Mouse (Mus musculus) midbrain, embryonic 10.5 days (tissue): ENCODE measurements at regions not wholly inside any gene's neighbourhood (a gene's known extent, or its start where the extent isn't known, plus 50 kb on each side); places are given as distances from the start of the nearest gene placed in this dataset.

ENCODE experiments used
- DNase-seq: peaks from one replicate; pipeline ENCODE4 v3.0.0-alpha.2; 2017; ENCODE audit warnings: low spot score
- H3K27ac ChIP-seq: fragments of 300-500 bp; sonication (generic); replicated peaks from 2 replicates; pipeline ENCODE4 v1.5.1; 2016; ENCODE audit warnings: mild to moderate bottlenecking
- H3K27me3 ChIP-seq: fragments of 300-500 bp; sonication (generic); 2 replicates; pipeline ENCODE4 v1.6.1; 2016; ENCODE audit warnings: low read depth, mild to moderate bottlenecking; ENCODE audit not compliant: poor library complexity, severe bottlenecking
- H3K36me3 ChIP-seq: fragments of 300-500 bp; sonication (generic); 2 replicates; pipeline ENCODE4 v1.6.1; 2016; ENCODE audit warnings: mild to moderate bottlenecking, moderate library complexity
- H3K4me1 ChIP-seq: fragments of 300-500 bp; sonication (generic); 2 replicates; pipeline ENCODE4 v1.6.1; 2016
- H3K4me3 ChIP-seq: fragments of 300-500 bp; sonication (generic); 2 replicates; pipeline ENCODE4 v1.5.1; 2016; ENCODE audit warnings: mild to moderate bottlenecking, moderate library complexity
- H3K9me3 ChIP-seq: fragments of 300-500 bp; sonication (generic); replicated peaks from 2 replicates; pipeline ENCODE4 v1.6.1; 2016; ENCODE audit warnings: mild to moderate bottlenecking
- WGBS: fragments of 180-500 bp; shearing (Covaris S2); methylation state at CpG from one replicate; pipeline ENCODE4 v1.1.7; 2016; 5-methylcytosine and 5-hydroxymethylcytosine counted together

GRCm38 (mm10) chr1:144309901-144310300, 60.9 kb upstream of the Rgs1 start:
- no peak overlapping the region for H3K27ac ChIP-seq
- no peaks in the 10 kb centered on the region for H3K36me3 ChIP-seq
- no peak overlapping the region for H3K4me3 ChIP-seq
- H3K9me3 ChIP-seq = no peaks in the 10 kb centered on the region
- H3K4me1 ChIP-seq = no peaks in the 10 kb centered on the region
- H3K27me3 ChIP-seq = no peaks in the 10 kb centered on the region
- 88% methylated on average over 3 of the region's 3 CpGs for WGBS
- no peak for DNase-seq

GRCm38 (mm10) chr1:144308313-144308712, 59.3 kb upstream of the Rgs1 start:
- Histone ChIP-seq H3K4me1 (no peaks in the 10 kb centered on the region), H3K9me3 (no peaks in the 10 kb centered on the region), H3K36me3 (no peaks in the 10 kb centered on the region), H3K27me3 (no peaks in the 10 kb centered on the region), H3K4me3 (no peak overlapping the region), H3K27ac (no peak overlapping the region)
- WGBS = 90% methylated on average over 5 of the region's 5 CpGs
- no peak for DNase-seq

- 93% methylated on average over 2 of the region's 2 CpGs for WGBS
- H3K27ac ChIP-seq = no peak overlapping the region
Measured at GRCm38 (mm10) chr1:144307854-144308285, 58.8 kb upstream of the Rgs1 start.

GRCm38 (mm10) chr1:144307017-144307853, 58.2 kb upstream of the Rgs1 start:
- H3K4me1 ChIP-seq = no peaks in the 10 kb centered on the region
- no peak overlapping the region for H3K4me3 ChIP-seq
- no peak overlapping the region for H3K27ac ChIP-seq
- H3K36me3 ChIP-seq = no peaks in the 10 kb centered on the region
- WGBS = 83% methylated on average over 7 of the region's 7 CpGs
- H3K27me3 ChIP-seq = no peaks in the 10 kb centered on the region
- DNase-seq = no peak
- no peaks in the 10 kb centered on the region for H3K9me3 ChIP-seq

More at GRCm38 (mm10) chr1:144307854-144308285, 58.8 kb upstream of the Rgs1 start:
- no peaks in the 10 kb centered on the region for H3K27me3 ChIP-seq
- H3K4me3 ChIP-seq = no peak overlapping the region
- no peak for DNase-seq
- no peaks in the 10 kb centered on the region for H3K4me1 ChIP-seq
- no peaks in the 10 kb centered on the region for H3K9me3 ChIP-seq
- no peaks in the 10 kb centered on the region for H3K36me3 ChIP-seq

- Histone ChIP-seq H3K27ac (no peak overlapping the region), H3K36me3 (no peaks in the 10 kb centered on the region), H3K4me1 (no peaks in the 10 kb centered on the region), H3K9me3 (no peaks in the 10 kb centered on the region), H3K4me3 (no peak overlapping the region), H3K27me3 (no peaks in the 10 kb centered on the region)
- no peak for DNase-seq
- WGBS = 80% methylated on average over 2 of the region's 2 CpGs
Measured at GRCm38 (mm10) chr1:144306284-144306683, 57.2 kb upstream of the Rgs1 start.

GRCm38 (mm10) chr1:144300670-144301069, 51.6 kb upstream of the Rgs1 start:
- WGBS = 91% methylated on average over 2 of the region's 2 CpGs

More at GRCm38 (mm10) chr1:144300670-144301069, 51.6 kb upstream of the Rgs1 start:
- H3K9me3 ChIP-seq = no peaks in the 10 kb centered on the region
- H3K4me1 ChIP-seq = no peaks in the 10 kb centered on the region
- no peak overlapping the region for H3K27ac ChIP-seq
- no peaks in the 10 kb centered on the region for H3K36me3 ChIP-seq
- no peaks in the 10 kb centered on the region for H3K27me3 ChIP-seq
- no peak overlapping the region for H3K4me3 ChIP-seq
- no peak for DNase-seq
